Mouse (Mus musculus): ENCODE results near the gene Vps33a. TPM values are rescaled to one million over a fixed set of nuclear protein-coding genes. Genes with fewer than 3 reads are reported as not detected.

The Vps33a gene
- polyA plus RNA-seq, 1 experiment from 2014 or later: 27.4 TPM

DNA sequence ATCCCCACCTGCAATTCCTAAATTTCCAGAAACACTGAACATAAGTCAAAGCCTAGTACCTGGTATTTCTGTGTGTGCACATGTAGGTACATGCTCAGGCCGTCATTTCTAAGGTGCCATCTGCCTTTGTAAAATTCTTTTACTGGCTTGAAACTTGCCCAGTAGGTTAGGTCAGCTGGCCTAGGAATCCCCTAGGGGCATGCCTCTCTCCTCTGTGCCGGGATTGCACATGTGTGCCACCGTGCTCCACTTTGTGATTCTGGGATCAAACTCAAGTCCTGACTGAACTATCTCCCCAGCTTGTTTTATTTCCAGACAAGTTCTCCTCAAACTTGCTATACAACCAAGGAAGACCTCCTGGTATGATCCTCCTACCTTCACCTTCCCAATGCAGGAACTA is 3.9 kb upstream of the Vps33a start:
- no peak for ATAC-seq (ENCODE audit: low FRiP score, low read depth)
- H3K27ac ChIP-seq: no peak overlapping the region
- H3K4me1 ChIP-seq: peaks cover 8% of the 10 kb centered on the region
- no peaks in the 10 kb centered on the region for H3K27me3 ChIP-seq
- no peak overlapping the region for H3K4me3 ChIP-seq
- H3K36me3 ChIP-seq: peaks cover 38% of the 10 kb centered on the region
- H3K9me3 ChIP-seq: no peaks in the 10 kb centered on the region
- H3K9ac ChIP-seq: no peak overlapping the region
- H3K4me2 ChIP-seq (replicated peaks): no peak overlapping the region
- WGBS: 75% methylated on average over 3 of the region's 3 CpGs

- H3K36me3 ChIP-seq: peaks cover 25% of the 10 kb centered on the region
- peaks cover 10% of the 10 kb centered on the region for H3K4me1 ChIP-seq
- H3K27me3 ChIP-seq: no peaks in the 10 kb centered on the region
- no peak overlapping the region for H3K9ac ChIP-seq
- WGBS: 62% methylated on average over 8 of the region's 8 CpGs
- H3K4me2 ChIP-seq (replicated peaks): peak overlapping the region; percentile 92
- no peaks in the 10 kb centered on the region for H3K9me3 ChIP-seq
- no peak overlapping the region for H3K27ac ChIP-seq
- ATAC-seq (ENCODE audit: low FRiP score, low read depth): no peak
- peak overlapping the region; percentile 96 for H3K4me3 ChIP-seq
Measured at GRCm38 (mm10) chr5:123573362-123573761, 524 bp upstream of the Vps33a start.

DNA sequence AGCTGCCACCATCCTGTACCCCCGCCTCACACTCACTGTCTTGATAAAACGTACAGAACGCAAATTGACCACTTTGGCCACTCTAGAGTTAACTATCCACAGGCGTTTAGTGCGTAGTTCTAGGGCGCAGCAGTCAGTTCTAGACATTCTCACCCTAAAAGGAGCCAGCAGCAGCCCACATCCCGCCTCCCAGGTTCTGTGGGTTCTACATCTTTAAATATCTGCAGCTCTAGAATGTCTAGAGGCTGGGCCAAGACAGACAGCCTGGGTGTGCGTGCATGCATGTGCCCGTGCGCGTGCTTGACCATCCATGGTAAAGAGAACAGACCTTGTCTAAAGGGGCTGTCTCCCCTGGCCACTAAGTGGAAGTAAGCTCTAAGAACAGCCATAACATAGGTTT is 11.7 kb downstream of the Vps33a start:
- WGBS: 93% methylated on average over 11 of the region's 11 CpGs
- peaks cover 92% of the 10 kb centered on the region for H3K36me3 ChIP-seq

GRCm38 (mm10) chr5:123559588-123559987 is 13.2 kb downstream of the Vps33a start:
- 91% methylated on average over 8 of the region's 8 CpGs for WGBS
- H3K9me3 ChIP-seq: no peaks in the 10 kb centered on the region
- H3K27ac ChIP-seq: no peak overlapping the region
- H3K4me1 ChIP-seq: no peaks in the 10 kb centered on the region
- no peak overlapping the region for H3K4me2 ChIP-seq (replicated peaks)
- H3K9ac ChIP-seq: no peak overlapping the region
- ATAC-seq (ENCODE audit: low FRiP score, low read depth): no peak
- H3K27me3 ChIP-seq: no peaks in the 10 kb centered on the region
- H3K36me3 ChIP-seq: peaks cover 88% of the 10 kb centered on the region
- no peak overlapping the region for H3K4me3 ChIP-seq

More for the DNA sequence above, 11.7 kb downstream of the Vps33a start:
- Histone ChIP-seq H3K4me1 (no peaks in the 10 kb centered on the region), H3K4me2 (replicated peaks) (no peak overlapping the region), H3K27me3 (no peaks in the 10 kb centered on the region), H3K9me3 (no peaks in the 10 kb centered on the region), H3K4me3 (no peak overlapping the region), H3K9ac (no peak overlapping the region), H3K27ac (no peak overlapping the region)
- no peak for ATAC-seq (ENCODE audit: low FRiP score, low read depth)

DNA sequence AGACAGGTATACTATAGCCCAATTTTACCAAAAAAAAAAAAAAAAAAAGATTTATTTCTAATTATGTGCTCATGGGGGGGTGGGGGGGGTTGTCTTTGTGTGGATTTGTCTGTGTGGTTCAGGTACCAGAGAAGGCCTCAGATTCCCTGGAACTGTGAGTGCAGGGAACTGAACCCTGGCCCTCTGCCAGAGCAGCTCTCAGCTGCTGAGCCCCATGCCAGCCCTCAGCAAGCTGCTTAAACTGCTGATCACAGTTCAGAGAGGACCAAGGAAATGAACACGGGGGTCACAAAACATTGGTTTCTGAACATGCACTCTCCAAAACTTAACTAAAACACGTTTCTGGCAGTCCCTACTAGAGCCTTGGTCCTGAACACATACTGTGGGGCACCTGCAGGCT is 16.4 kb downstream of the Vps33a start:
- no peaks in the 10 kb centered on the region for H3K27me3 ChIP-seq
- no peak for ATAC-seq (ENCODE audit: low FRiP score, low read depth)
- no peak overlapping the region for H3K27ac ChIP-seq
- H3K9ac ChIP-seq: no peak overlapping the region
- no peaks in the 10 kb centered on the region for H3K4me1 ChIP-seq
- H3K36me3 ChIP-seq: peaks cover 63% of the 10 kb centered on the region
- H3K9me3 ChIP-seq: no peaks in the 10 kb centered on the region
- WGBS: 58% methylated on average over 2 of the region's 2 CpGs
- H3K4me2 ChIP-seq (replicated peaks): no peak overlapping the region
- no peak overlapping the region for H3K4me3 ChIP-seq

DNA sequence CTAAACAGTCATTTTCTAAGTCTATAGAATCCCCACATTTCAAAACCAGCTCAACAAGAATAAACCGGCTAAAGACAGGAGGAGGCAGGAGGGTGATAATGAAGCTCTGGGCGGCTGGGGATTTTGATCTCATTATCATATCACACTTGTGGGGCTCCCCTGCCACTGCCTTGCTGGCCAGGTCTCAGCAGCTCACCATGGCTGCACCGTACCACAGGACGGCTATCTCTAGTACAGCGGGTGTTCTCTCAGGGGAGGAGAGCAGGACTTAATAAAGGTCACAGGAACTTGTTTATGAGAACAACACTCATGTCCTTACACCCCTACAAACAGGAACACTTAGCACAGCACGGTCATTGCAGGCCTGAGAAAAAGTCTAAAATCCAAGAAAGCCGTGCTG is 17.1 kb downstream of the Vps33a start:
- ATAC-seq (ENCODE audit: low FRiP score, low read depth): no peak
- Histone ChIP-seq H3K4me3 (no peak overlapping the region), H3K9me3 (no peaks in the 10 kb centered on the region), H3K36me3 (peaks cover 57% of the 10 kb centered on the region), H3K27me3 (no peaks in the 10 kb centered on the region), H3K4me2 (replicated peaks) (no peak overlapping the region), H3K27ac (no peak overlapping the region), H3K9ac (no peak overlapping the region), H3K4me1 (no peaks in the 10 kb centered on the region)
- WGBS: 94% methylated on average over 7 of the region's 7 CpGs

GRCm38 (mm10) chr5:123533801-123534200 is 39.0 kb downstream of the Vps33a start:
- no peak for ATAC-seq (ENCODE audit: low FRiP score, low read depth)
- Histone ChIP-seq H3K27ac (no peak overlapping the region), H3K4me3 (no peak overlapping the region), H3K9me3 (no peaks in the 10 kb centered on the region), H3K9ac (no peak overlapping the region), H3K4me1 (no peaks in the 10 kb centered on the region), H3K36me3 (peaks cover 87% of the 10 kb centered on the region), H3K27me3 (no peaks in the 10 kb centered on the region), H3K4me2 (replicated peaks) (no peak overlapping the region)
- 93% methylated on average over 10 of the region's 10 CpGs for WGBS

- Histone ChIP-seq H3K36me3 (peaks cover 73% of the 10 kb centered on the region), H3K27me3 (no peaks in the 10 kb centered on the region), H3K4me2 (replicated peaks) (no peak overlapping the region), H3K9me3 (no peaks in the 10 kb centered on the region), H3K4me1 (no peaks in the 10 kb centered on the region), H3K9ac (no peak overlapping the region), H3K27ac (no peak overlapping the region), H3K4me3 (no peak overlapping the region)
- 88% methylated on average over 8 of the region's 8 CpGs for WGBS
- ATAC-seq (ENCODE audit: low FRiP score, low read depth): no peak
Measured at GRCm38 (mm10) chr5:123530056-123530455, 42.8 kb downstream of the Vps33a start.

GRCm38 (mm10) chr5:123528641-123529040 is 44.2 kb downstream of the Vps33a start:
- no peak overlapping the region for H3K4me3 ChIP-seq
- no peaks in the 10 kb centered on the region for H3K27me3 ChIP-seq
- peaks cover 5% of the 10 kb centered on the region for H3K4me1 ChIP-seq
- peaks cover 61% of the 10 kb centered on the region for H3K36me3 ChIP-seq
- no peak overlapping the region for H3K4me2 ChIP-seq (replicated peaks)
- no peak for ATAC-seq (ENCODE audit: low FRiP score, low read depth)
- H3K9ac ChIP-seq: no peak overlapping the region
- no peak overlapping the region for H3K27ac ChIP-seq
- WGBS: 83% methylated on average over 7 of the region's 7 CpGs
- no peaks in the 10 kb centered on the region for H3K9me3 ChIP-seq

GRCm38 (mm10) chr5:123525916-123526495 is 46.8 kb downstream of the Vps33a start:
- Histone ChIP-seq H3K9me3 (no peaks in the 10 kb centered on the region), H3K4me2 (replicated peaks) (no peak overlapping the region), H3K4me3 (no peak overlapping the region), H3K27me3 (no peaks in the 10 kb centered on the region), H3K9ac (no peak overlapping the region), H3K36me3 (peaks cover 35% of the 10 kb centered on the region), H3K27ac (no peak overlapping the region), H3K4me1 (peaks cover 28% of the 10 kb centered on the region)
- no peak for ATAC-seq (ENCODE audit: low FRiP score, low read depth)
- WGBS: 88% methylated on average over 9 of the region's 9 CpGs

GRCm38 (mm10) chr5:123525281-123525680 is 47.6 kb downstream of the Vps33a start, which contains the start of gene Gm49027:
TSS of gene Gm49027 (minus strand) at chr5:123525488.
- no peaks in the 10 kb centered on the region for H3K9me3 ChIP-seq
- peak within 1 kb of the TSS; percentile 87 for H3K4me3 ChIP-seq
- H3K4me2 ChIP-seq (replicated peaks): peak within 1 kb of the TSS; percentile 96
- H3K4me1 ChIP-seq: peaks cover 32% of the 10 kb centered on the region
- WGBS: 81% methylated on average over 7 of the region's 7 CpGs
- no peak for ATAC-seq (ENCODE audit: low FRiP score, low read depth)
- no peak within 1 kb of the TSS for H3K9ac ChIP-seq
- no peaks in the 10 kb centered on the region for H3K27me3 ChIP-seq
- no peak within 1 kb of the TSS for H3K27ac ChIP-seq
- peaks cover 27% of the 10 kb centered on the region for H3K36me3 ChIP-seq

DNA sequence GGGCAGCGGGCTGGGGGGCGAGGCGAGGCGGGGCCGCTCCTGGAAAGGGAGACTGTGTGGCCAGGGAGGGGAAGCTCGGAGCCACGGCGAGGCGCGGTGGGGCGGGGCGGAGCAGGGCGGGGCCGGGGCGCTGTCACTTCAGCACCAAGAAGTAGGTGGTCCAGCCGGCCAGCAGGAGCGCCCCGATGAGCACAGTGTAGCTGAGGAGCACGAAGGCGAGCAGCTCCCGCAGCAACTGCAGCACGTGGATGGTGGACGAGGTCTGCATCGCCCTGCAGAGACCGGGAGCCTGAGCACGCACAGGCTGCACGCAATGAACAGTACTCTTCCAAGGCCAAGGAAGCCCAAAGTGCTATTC is 48.5 kb downstream of the Vps33a start:
- H3K4me2 ChIP-seq (replicated peaks): peak overlapping the region; percentile 96
- peak; percentile 97 for ATAC-seq (ENCODE audit: low FRiP score, low read depth)
- no peak overlapping the region for H3K27ac ChIP-seq

More for the DNA sequence above, 48.5 kb downstream of the Vps33a start:
- under 1% methylated on average over 25 of the region's 27 CpGs for WGBS
- Histone ChIP-seq H3K27me3 (no peaks in the 10 kb centered on the region), H3K9me3 (no peaks in the 10 kb centered on the region), H3K36me3 (peaks cover 24% of the 10 kb centered on the region), H3K4me3 (peak overlapping the region; percentile 87), H3K4me1 (peaks cover 36% of the 10 kb centered on the region), H3K9ac (peak overlapping the region; percentile 82; the same call in 1 of the 2 replicates)

Measured in limb, embryonic 13.5 days (tissue).